Mouse (Mus musculus) kidney, postnatal 25 days (tissue): Measurements from ENCODE around the gene Hhatl.

ENCODE experiments used
- DNase-seq, 2 experiments: peaks; one replicate each; pipeline ENCODE4 v3.0.0; 2021; ENCODE audit warnings: mixed read lengths in 2 of 2

The Hhatl gene

DNA sequence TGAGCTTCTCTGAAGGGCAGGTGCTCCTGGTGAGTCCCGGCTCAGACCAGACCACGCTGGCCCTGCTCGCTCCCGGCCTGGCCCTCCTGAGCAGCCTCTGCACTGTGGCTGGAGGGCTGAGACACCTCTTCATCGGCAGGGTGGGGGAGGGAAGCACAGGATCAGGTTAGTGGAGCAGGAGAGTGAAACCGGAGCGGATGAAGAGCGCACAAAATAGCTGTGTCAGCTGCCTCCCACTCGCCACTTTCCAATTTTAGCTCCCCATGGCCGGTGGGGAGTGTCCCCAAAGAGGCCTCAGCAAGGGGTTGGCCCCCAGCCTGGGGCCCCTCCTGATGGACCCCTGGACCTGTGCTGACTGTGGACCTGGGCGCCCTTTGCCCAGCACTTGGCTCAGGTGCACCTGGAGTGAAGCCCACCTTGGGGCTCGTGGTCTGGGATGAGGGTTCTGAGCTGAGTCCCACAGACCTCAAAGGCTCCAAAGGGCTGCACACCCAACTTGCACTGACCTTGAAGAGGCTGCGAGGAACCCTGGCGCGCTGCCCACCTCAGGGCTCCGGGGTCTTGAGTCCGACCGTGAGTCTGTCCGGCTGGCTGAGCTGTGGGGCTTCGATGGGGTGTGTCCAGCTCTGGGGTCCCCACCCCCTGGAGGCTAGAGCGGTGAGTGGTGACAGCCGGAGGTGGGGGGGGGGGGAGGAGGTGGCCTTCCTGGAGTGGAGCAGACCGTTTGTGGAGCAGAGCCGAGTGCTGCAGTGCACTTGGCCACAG is at the start of gene Hhatl:
Gene Hhatl (minus strand): TSS at position 751 of the 765 bp plus-strand sequence.
- DNase-seq: peak; percentile 47 to 74

DNA sequence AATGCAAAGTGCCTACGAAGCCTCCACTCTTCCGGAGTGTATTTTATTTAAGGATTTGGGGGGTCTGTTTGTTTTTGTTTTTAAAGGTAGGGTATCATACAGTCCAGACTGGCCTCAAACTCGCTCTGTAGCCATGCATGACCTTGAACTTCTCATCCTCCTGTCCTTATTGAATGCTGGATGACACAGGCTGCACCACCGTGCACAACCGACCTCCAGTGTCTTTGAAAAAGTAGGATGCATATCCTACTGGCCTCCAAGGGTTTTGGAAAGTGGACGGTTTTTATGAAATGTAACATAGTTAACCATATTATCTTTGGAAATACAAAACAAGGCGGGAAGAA is 47.3 kb upstream of the Hhatl start:
- no peak for DNase-seq

DNA sequence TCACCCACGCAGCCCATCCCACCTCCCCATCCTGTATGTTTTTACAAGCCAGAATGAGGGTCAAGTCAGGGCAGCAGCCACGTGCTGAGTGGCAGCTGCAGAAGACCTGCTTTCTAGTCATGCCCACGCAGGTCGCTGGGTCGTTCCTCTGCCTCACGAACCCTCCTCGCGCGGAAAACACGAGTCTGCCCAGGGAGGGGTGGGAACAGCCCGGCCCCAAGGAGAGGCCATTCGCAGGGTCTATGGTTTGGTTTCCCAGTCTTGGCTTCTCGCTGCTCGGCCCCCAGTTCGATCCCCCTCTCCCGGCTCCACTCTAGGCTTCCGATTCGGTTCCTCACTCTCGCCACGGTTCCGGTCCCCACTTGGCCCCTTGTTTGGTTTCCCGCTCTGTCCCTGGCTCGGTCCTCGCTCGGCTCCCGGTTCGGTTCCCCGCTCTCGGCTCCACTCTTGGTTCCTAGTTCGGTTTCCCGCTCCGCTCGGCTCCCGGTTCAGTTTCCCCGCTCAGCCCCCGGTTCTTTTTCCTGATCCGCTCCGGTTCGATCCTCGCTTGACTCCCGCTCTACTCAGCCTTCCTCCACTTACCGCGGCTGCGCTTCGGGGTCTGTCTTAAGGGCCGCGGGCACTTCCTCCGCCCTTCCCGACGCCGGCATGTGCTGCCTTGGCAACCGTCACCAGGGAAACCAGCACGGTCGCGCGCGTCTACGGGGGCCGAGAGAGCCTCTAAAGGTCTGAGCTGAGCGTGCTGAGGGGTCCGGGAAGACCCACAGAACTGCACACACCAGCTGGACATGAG is 46.7 kb upstream of the Hhatl start, which contains the start of gene Ccdc13:
Gene Ccdc13 (minus strand): TSS at position 633 of the 793 bp plus-strand sequence.
- peak; percentile 76 to 83 for DNase-seq

DNA sequence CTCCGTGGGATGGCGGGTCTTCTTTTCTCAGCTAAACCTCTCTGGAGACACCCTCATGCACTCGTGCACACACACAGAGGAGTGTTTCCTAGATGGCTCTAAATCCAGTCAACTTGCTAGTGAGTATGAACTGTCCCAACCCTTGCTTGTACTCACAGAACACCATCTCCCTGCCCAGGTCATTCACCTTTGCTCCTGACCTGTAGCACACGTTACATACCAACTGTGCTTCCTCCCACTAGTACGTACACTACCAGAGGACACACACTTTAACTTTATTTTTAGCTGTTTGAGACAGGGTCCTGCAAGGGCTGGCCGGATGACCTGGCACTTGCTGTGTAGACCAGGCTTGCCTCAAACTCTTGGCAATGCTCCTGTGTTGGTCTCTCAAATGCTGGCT is 45.7 kb upstream of the Hhatl start:
- DNase-seq: no peak

DNA sequence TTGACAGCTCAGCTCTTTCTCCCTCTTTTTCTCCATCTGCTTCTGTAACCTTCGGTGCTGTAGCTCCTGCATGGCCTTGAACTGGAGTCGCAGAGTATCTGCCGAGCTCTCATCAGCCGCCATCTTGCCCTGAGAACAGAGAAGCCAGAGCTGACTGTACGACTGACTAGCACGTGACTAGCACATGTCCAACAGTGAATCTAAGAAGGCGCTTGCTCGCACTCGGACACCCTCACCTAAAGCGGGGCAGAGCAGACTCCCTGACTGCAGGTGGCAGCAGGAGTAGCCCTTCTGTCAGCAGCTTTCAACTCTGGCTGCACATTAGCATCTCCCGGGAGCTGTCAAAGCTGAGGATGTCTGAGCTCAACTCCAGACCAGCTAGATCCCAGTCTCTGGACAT is 41.5 kb upstream of the Hhatl start:
- DNase-seq: no peak

DNA sequence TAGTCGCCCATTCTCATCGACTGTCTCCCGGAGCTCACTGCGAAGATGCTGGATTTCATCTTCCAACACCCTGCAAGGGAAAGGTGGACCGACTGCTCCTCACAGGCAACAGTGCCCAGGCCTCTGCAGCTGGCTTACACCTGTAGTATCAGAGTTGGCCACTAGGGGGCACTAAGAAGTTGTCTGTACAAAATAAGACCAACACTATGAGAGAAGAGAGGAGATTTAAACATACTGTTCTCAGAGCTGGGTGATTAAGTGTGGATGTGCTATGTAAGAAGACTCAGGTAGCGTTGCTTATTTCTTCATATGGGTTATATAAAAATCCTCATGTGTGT is 38.6 kb upstream of the Hhatl start:
- peak; percentile 74 to 90 for DNase-seq

DNA sequence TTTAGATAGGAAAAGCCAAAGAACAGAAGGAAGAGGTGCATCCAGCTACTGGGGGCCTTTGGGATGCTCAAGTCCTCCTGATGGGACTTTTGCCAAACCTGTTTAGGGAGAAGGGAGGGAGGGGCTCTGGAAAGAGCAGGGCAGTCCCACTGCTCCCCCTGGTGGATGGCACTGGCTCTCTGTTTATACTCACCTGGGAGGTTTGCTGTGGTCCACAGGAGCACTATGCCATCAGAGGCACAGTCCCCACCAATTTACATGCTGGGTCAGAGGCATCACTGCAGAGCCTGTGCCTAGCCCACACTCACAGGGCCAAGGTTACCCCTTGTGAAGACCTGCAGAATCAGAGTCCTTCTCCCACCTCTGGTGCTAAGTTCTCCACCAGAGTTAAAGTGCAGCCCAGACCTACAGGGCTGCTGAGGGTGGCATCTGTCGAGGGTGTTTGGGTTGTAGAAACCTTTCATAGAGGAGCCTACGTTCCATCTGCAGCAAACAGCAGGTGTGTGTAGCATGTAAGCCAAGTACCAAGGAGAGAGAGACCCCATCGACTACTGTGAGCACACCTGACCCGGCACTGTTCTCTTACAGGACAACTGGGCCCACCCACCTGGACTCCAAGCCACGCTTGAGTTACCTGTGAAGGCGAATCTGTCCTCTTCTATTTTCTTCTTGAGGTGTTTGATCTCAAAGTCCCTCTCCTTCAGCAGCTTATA is 38.1 kb upstream of the Hhatl start:
- DNase-seq: peak; percentile 71 to 78

DNA sequence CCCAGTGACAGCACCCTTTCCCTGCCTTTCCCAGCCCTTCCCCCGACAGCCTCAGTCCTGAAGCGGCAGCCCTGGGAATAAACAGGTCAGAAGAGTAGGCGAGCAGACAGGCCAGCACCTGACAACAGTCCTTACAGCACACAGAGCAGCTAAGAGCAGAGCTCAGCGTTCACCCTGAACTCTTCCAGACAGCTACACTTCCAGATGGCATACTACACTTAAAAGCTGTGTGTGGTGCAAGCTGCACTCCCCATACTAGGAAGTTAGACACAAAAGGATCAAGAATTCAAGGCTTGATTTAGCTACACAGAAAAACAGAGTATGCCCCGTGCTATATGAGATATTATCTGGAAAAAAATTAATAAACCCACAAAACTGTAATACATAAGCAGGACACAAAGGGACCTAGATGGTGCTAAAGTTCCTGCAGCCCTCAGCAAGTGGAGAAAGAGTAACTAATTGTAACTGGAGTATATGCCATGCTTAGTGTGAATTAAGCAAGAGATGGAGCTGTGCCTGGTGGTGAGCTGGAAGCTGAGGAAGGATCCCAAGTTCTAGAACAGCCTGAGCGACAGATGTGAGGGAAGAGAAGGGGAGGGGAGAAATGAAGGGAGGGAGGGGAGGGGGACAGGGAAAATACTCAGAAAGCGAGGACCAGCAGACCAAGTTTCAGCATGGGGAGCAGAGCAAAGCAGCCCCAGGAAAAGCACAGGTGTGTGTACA is 37.1 kb upstream of the Hhatl start:
- DNase-seq: no peak

DNA sequence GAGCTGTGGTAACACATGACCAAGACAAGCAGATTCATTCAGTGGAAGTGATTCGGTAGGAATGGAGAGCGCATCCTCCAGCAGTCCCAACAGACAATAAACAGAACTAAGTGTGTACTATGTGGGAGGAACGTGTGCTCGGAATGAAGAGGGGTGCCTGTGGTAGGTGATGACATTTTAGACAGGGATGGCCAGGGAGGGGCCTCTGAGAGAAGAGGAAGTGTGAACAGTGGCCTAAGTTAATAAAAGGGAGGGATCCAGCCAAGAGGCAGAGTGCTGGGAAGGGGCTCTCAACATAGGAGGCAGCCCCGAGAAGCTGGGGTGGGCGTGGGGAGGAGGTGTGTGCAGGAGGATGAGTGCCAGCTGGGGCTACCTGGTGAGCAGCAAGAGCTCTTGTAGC is 36.0 kb upstream of the Hhatl start:
- DNase-seq: no peak

DNA sequence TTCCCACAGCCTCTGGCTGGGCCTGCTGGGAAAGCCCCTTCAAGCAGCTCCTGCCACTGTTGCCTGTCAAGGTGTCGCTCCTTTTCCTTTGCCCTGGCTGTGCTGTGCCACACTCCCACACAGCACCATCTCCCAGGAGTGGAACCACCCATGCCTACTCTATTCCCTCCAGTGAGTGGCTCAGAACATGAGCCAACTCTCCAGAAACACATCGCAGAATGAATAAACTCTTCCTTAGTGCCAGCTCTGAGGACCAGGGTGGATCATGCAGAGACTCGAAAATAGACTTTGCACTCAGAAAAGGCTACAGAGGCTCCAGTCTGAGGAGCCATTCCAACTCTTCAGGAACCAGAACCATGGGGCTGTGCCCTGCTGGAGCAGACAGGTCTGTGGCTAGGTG is 34.0 kb upstream of the Hhatl start:
- no peak for DNase-seq

DNA sequence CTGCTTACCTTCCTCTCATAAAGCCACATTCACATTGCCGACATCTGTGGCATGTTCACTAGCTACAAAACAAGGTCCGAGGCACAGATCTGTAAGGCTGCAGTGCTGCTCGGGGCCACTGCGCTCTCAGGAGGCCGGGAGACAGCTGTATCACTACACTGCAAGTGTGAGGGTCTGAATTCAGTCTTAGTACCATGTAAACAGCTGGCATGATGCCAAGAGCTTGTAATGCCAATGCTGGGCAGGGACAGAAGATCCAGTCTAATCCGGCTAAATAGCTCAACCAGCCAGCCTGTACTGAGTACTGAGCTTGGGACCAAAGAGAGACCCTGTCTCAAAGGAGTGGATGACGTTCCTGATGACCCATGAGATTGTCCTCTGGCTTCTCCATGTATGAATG is 31.7 kb upstream of the Hhatl start:
- peak; percentile 32 to 60 for DNase-seq

DNA sequence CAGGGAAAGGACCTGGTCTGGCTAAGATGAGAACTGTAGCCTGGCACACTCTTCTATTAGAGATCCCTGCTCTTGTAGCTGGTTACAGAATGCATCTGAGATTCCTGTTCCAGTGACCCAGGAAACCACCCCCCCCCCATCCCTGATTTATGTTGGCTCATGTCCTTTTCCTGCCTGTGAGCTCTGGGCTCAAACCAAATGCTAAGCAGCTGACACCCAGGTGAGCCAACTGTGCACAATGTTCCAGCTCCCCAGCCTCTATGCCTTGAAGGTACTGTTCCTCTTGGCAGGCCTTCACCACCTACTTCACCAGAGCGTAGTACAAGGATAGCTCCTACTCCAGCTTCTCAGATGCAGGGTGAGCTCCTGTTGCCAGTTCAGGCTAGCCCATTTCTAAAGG is 30.7 kb upstream of the Hhatl start:
- DNase-seq: peak; percentile 58 to 85

DNA sequence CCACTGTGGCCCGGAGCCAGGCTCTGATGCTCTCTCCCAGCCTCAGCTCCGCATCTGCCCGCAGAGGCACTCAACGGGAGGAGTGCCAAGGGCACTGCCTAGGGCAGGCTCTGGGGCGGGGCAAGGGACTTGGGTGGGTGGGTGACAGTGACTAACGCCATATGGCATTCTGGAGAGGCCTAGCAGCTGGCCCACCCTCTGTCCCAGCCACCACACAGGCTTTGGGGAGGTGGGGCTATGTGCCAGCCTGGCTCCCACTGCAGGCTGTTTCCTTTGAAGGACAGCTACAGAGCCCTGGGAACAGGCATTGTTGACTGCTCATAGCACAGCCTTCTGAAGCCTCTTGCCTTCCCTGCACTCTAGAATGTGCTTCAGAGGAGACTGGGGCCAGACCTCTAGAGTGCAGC is 30.3 kb upstream of the Hhatl start:
- DNase-seq: peak; percentile 18 to 64

DNA sequence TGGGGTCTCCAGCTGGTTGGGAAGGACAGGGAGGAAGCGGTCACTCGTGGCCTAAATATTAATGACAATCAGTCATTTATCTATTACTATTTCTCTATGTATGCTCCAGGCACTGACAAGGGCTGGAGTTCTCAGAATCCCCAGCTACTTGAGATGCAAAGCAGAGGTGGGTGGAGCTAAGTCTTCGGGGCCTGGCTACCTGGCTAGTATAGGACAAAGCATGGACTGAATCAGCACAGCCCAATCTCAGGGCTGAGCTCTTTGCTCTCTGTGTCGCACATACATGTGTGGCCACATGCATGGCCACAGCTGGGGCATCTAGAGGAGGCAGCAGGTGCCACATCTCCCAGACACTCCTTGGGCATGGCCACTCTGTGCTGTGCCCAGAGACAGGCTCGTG is 28.5 kb upstream of the Hhatl start:
- peak in 1 of 2 experiments; percentile 56 for DNase-seq

DNA sequence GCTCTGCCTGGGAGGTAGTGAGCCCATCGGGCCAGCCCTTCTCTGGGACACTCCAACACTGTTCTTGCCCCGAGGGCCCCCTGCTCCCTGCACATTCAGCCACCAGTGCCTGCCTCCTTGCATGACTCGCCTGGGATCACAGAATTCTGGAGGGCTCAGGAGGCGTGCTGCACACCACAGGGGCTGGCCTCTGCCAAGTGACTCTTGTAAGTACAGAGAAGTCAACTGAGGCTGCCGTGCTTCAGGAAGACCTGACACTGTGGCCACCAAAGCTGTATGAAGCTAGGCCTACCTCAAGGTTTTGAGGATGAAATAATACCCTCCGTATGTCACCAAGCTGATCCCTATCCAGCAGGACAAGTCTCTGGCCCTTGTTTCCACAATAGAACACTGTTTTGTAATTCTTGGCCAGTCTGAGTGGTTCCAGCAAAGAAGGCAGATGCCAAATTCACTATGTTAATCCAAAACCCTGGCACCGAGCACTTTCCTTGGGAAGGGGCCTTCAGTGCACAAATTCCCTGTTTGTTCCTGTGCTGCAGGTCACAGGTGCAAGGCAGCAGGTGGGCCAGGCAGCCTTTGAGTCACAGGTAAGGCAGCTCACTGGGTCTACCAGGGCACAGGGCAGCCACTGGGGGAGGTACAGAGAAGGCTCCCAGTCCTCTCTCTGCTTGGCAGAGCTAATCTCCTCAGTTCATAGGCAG is 27.6 kb upstream of the Hhatl start:
- DNase-seq: peak; percentile 16 to 68

DNA sequence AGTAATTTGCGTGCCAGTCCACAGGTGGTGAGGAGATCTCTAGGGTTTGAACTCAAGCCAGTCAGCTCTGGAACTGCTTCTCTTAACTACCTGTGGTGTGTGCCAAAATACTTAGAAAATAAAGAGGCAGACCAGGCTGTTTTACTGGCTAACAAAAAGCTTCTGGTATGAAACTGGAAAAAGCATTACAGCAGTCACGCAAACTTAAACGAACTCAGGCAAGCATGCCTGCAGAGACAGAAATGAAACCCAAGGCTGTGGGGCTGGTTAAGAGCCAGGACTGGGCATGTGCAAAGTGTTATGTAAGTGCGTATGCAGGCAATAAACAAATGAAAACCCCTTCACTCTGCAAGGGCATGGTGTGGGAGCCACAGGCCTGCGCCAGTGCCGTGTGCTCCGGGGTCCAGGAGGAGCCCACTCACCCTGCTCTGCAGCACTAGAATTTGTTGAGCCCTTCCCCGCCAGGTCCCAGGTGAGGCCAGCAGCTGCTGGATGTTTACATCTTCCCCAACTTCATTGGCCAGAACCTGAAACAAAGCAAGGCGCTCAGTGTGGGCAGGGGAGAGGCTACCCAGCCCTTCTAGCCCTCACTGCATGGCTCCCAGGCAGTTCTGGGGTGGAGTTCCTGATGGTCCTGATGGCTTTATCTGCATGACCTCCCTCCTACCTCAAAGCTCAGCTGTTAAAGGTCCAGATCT is 26.9 kb upstream of the Hhatl start:
- DNase-seq: peak; percentile 28 to 65

DNA sequence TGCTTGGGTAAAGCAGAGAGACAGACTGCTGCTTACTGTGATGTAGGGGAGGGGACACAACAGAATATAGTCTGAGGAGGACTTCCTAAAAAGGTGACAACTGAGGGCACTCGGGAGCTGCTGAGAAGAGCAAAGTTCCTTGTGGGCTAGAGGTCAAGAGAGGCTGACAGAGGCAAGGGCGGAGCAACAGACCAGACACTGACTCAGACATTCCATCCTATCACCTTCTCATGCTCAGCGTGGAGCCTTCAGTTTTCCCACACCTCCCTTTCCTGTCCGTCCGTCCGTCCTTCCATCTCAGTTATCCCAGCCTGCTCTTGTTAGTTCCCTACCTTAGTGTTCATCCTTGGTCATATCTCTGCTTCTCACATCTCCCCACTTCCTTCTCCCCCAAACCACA is 22.9 kb upstream of the Hhatl start:
- no peak for DNase-seq

DNA sequence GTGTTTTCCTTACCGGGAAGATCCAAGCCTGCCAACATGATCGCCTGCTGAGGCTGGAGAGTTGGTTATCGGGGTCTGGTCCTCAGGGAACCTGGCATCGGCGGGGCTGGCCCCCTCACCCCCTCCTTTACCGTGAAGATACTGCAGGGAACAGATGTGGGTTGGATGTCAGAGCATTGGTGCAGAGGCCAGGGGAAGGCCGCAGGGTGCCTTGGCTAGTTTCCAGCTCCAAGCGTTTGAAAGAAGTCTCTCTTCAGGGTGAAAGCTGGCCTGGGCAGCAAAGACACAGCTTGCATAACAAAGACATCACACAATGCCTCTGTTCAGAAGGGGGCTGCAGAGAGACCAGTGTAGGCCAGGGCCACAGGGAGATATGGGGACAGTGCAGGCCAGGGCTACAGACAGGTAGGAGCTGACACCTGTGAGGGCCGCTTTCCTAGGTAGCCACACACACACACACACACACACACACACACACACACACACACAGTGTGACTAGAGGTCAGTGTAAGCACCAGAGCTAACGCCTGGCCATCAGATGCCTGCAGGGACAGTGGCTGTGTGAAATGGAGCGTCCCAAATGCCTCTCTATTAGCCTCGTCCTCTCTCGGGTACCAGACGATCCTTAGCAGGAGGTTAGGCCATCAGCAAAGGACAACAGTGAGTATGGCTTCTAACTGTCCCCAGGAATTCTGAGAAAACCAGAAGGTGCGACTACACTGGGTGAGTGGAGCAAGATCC is 17.9 kb upstream of the Hhatl start:
- no peak for DNase-seq

DNA sequence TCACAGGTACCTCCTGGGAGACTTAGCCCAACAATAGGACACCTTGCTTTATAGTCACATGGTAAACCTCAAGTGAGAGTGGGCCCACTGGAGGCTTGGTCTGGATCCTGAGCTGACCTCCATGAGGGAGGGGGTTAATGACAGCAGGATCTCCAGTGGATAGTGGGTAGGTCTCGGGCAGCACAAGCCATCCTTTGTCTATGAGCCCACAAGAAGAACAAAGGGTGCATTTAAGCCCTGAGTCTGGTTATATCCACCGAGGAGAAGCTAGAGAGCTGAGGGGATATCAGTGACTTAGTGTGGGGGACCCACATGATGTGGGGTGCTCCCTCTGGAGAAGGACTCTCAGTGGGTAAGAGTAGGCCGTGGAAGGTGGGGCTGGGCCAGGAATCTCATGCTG is 16.2 kb upstream of the Hhatl start:
- no peak for DNase-seq

DNA sequence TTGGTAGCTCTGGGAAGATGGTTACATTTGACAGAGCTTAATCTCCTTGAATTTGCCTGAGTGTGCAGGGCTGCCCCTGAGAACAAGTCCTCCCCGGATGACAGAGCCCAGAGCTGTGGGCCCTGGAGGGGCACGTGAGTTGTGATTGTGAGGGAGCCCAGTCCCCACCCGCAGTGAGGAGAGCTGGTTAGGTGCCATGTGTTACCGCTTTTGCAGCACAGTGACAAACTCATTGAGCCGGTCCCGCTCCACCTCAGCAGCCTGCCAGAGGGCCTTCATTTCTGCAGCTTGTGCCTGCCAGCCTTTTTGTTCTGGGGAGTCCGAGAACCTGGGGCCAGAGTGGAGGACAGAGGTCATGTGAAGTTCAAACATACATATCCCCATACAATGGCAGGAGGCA is 15.6 kb upstream of the Hhatl start:
- no peak for DNase-seq

DNA sequence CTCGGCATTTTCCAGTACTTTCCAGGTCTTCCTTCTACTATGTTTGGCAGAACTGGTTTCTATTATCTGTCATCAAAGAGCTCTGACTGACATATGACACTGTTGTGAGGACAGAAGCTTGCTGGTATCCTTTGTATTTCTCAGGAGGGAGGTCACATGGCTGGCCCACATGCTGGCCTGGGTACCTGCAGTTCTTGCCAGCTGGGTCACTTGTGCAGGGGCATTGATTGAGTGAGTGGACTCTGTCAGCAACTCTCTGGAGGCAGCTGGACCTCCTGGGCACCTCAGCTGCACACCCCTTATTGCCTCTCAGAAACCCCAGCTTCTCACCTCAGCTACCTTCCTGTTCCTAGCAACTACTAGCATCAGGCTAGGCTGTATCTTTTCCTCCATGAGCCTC is 15.2 kb upstream of the Hhatl start:
- no peak for DNase-seq
